Mouse (Mus musculus): ENCODE measurements around the gene Trim46. TPM values are rescaled to one million over a fixed set of nuclear protein-coding genes. Genes with fewer than 3 reads are reported as not detected.

Gene Trim46
- polyA plus RNA-seq, 1 experiment, result 87.2 TPM

- Histone ChIP-seq H3K4me1 (ENCODE audit: control insufficient read depth, insufficient read depth, low read length) (no peaks in the 10 kb centered on the region), H3K4me3 (ENCODE audit: insufficient read depth, low read length) (no peak overlapping the region), H3K27ac (ENCODE audit: insufficient read depth, low read length) (no peak overlapping the region)
- no peak for TF ChIP-seq POLR2A (IDR thresholded peaks at IDR 0.05; ENCODE audit: extremely low read depth, insufficient read depth, low read length)
- TF ChIP-seq CTCF (IDR thresholded peaks at IDR 0.05; ENCODE audit: extremely low read depth, insufficient read depth, low read length), result no peak
Measured at GRCm38 (mm10) chr3:89229276-89229675, 16.8 kb downstream of the Trim46 start.

GRCm38 (mm10) chr3:89228836-89229235, 17.3 kb downstream of the Trim46 start, which contains the start of gene Muc1:
Gene Muc1 (plus strand): TSS chr3:89229057.
- no peak within 1 kb of the TSS; the same call in 1 of the 2 replicates for H3K27ac ChIP-seq (ENCODE audit: insufficient read depth, low read length)
- peak within 1 kb of the TSS; percentile 13 for H3K4me3 ChIP-seq (ENCODE audit: insufficient read depth, low read length)
- H3K4me1 ChIP-seq (ENCODE audit: control insufficient read depth, insufficient read depth, low read length), result peaks cover 1% of the 10 kb centered on the region; the same call in 1 of the 2 replicates
- no peak for TF ChIP-seq POLR2A (IDR thresholded peaks at IDR 0.05; ENCODE audit: extremely low read depth, insufficient read depth, low read length)
- TF ChIP-seq CTCF (IDR thresholded peaks at IDR 0.05; ENCODE audit: extremely low read depth, insufficient read depth, low read length), result no peak

- peak; percentile 81 for TF ChIP-seq CTCF (IDR thresholded peaks at IDR 0.05; ENCODE audit: extremely low read depth, insufficient read depth, low read length)
- no peak for TF ChIP-seq POLR2A (IDR thresholded peaks at IDR 0.05; ENCODE audit: extremely low read depth, insufficient read depth, low read length)
- Histone ChIP-seq H3K27ac (ENCODE audit: insufficient read depth, low read length) (no peak overlapping the region), H3K4me1 (ENCODE audit: control insufficient read depth, insufficient read depth, low read length) (peaks cover 1% of the 10 kb centered on the region; the same call in 1 of the 2 replicates), H3K4me3 (ENCODE audit: insufficient read depth, low read length) (peak overlapping the region; percentile 13)
Measured at GRCm38 (mm10) chr3:89228180-89228549, 17.9 kb downstream of the Trim46 start.

GRCm38 (mm10) chr3:89227307-89228179, 18.6 kb downstream of the Trim46 start:
- Histone ChIP-seq H3K27ac (ENCODE audit: insufficient read depth, low read length) (peak overlapping the region; percentile 11; the same call in 1 of the 2 replicates), H3K4me1 (ENCODE audit: control insufficient read depth, insufficient read depth, low read length) (peaks cover 1% of the 10 kb centered on the region; the same call in 1 of the 2 replicates), H3K4me3 (ENCODE audit: insufficient read depth, low read length) (peak overlapping the region; percentile 16)
- TF ChIP-seq POLR2A (IDR thresholded peaks at IDR 0.05; ENCODE audit: extremely low read depth, insufficient read depth, low read length) (peak; percentile 80), CTCF (IDR thresholded peaks at IDR 0.05; ENCODE audit: extremely low read depth, insufficient read depth, low read length) (no peak)

- no peak for TF ChIP-seq CTCF (IDR thresholded peaks at IDR 0.05; ENCODE audit: extremely low read depth, insufficient read depth, low read length)
- no peak for TF ChIP-seq POLR2A (IDR thresholded peaks at IDR 0.05; ENCODE audit: extremely low read depth, insufficient read depth, low read length)
- Histone ChIP-seq H3K4me3 (ENCODE audit: insufficient read depth, low read length) (peak within 1 kb of the TSS; percentile 16), H3K4me1 (ENCODE audit: control insufficient read depth, insufficient read depth, low read length) (peaks cover 1% of the 10 kb centered on the region; the same call in 1 of the 2 replicates), H3K27ac (ENCODE audit: insufficient read depth, low read length) (peak within 1 kb of the TSS; percentile 84)
Measured at GRCm38 (mm10) chr3:89226900-89227299, 19.2 kb downstream of the Trim46 start, which contains the start of gene Mtx1. Gene Mtx1 (minus strand): TSS chr3:89227088.

- Histone ChIP-seq H3K4me1 (ENCODE audit: control insufficient read depth, insufficient read depth, low read length) (peaks cover 1% of the 10 kb centered on the region; the same call in 1 of the 2 replicates), H3K27ac (ENCODE audit: insufficient read depth, low read length) (peak overlapping the region; percentile 84), H3K4me3 (ENCODE audit: insufficient read depth, low read length) (peak overlapping the region; percentile 16)
- TF ChIP-seq CTCF (IDR thresholded peaks at IDR 0.05; ENCODE audit: extremely low read depth, insufficient read depth, low read length) (no peak), POLR2A (IDR thresholded peaks at IDR 0.05; ENCODE audit: extremely low read depth, insufficient read depth, low read length) (no peak)
Measured at GRCm38 (mm10) chr3:89226361-89226760, 19.7 kb downstream of the Trim46 start.

- TF ChIP-seq POLR2A (IDR thresholded peaks at IDR 0.05; ENCODE audit: extremely low read depth, insufficient read depth, low read length) (0 out of 2 replicates have a peak, but pooled peaks have one; percentile 27), CTCF (IDR thresholded peaks at IDR 0.05; ENCODE audit: extremely low read depth, insufficient read depth, low read length) (no peak)
- peak overlapping the region; percentile 84 for H3K27ac ChIP-seq (ENCODE audit: insufficient read depth, low read length)
- peaks cover 1% of the 10 kb centered on the region; the same call in 1 of the 2 replicates for H3K4me1 ChIP-seq (ENCODE audit: control insufficient read depth, insufficient read depth, low read length)
- peak overlapping the region; percentile 16 for H3K4me3 ChIP-seq (ENCODE audit: insufficient read depth, low read length)
Measured at GRCm38 (mm10) chr3:89225918-89226317, 20.2 kb downstream of the Trim46 start.

GRCm38 (mm10) chr3:89225321-89225815, 20.7 kb downstream of the Trim46 start:
- Histone ChIP-seq H3K4me3 (ENCODE audit: insufficient read depth, low read length) (peak overlapping the region; percentile 16), H3K27ac (ENCODE audit: insufficient read depth, low read length) (peak overlapping the region; percentile 24; the same call in 1 of the 2 replicates), H3K4me1 (ENCODE audit: control insufficient read depth, insufficient read depth, low read length) (peaks cover 1% of the 10 kb centered on the region; the same call in 1 of the 2 replicates)
- no peak for TF ChIP-seq POLR2A (IDR thresholded peaks at IDR 0.05; ENCODE audit: extremely low read depth, insufficient read depth, low read length)
- no peak for TF ChIP-seq CTCF (IDR thresholded peaks at IDR 0.05; ENCODE audit: extremely low read depth, insufficient read depth, low read length)

GRCm38 (mm10) chr3:89224796-89225195, 21.3 kb downstream of the Trim46 start:
- peak overlapping the region; percentile 24; the same call in 1 of the 2 replicates for H3K27ac ChIP-seq (ENCODE audit: insufficient read depth, low read length)
- TF ChIP-seq CTCF (IDR thresholded peaks at IDR 0.05; ENCODE audit: extremely low read depth, insufficient read depth, low read length), result no peak
- TF ChIP-seq POLR2A (IDR thresholded peaks at IDR 0.05; ENCODE audit: extremely low read depth, insufficient read depth, low read length), result no peak
- peak overlapping the region; percentile 16 for H3K4me3 ChIP-seq (ENCODE audit: insufficient read depth, low read length)
- peaks cover 1% of the 10 kb centered on the region; the same call in 1 of the 2 replicates for H3K4me1 ChIP-seq (ENCODE audit: control insufficient read depth, insufficient read depth, low read length)

Data from cortical plate, adult 2 months (tissue).